Mouse (Mus musculus) lung, postnatal 25 days (tissue): Measurements from ENCODE around the gene Cdk15.

ENCODE experiments used
- DNase-seq: peaks from one replicate; pipeline ENCODE4 v3.0.0; 2022; ENCODE audit warnings: low spot score

Cdk15 gene

GRCm38 (mm10) chr1:59326854-59327395 lies 70.2 kb downstream of the Cdk15 start:
- DNase-seq, result no peak

- DNase-seq, result no peak
Observed at GRCm38 (mm10) chr1:59332737-59333385, 76.2 kb downstream of the Cdk15 start.

GRCm38 (mm10) chr1:59333386-59333759 lies 76.7 kb downstream of the Cdk15 start:
- no peak for DNase-seq

- no peak for DNase-seq
Observed at GRCm38 (mm10) chr1:59333860-59334561, 77.3 kb downstream of the Cdk15 start.

- DNase-seq, result no peak
Observed at GRCm38 (mm10) chr1:59334562-59334890, 77.8 kb downstream of the Cdk15 start.

GRCm38 (mm10) chr1:59336256-59336655 lies 79.5 kb downstream of the Cdk15 start:
- no peak for DNase-seq

GRCm38 (mm10) chr1:59340814-59341588 lies 84.3 kb downstream of the Cdk15 start:
- no peak for DNase-seq

- no peak for DNase-seq
Observed at GRCm38 (mm10) chr1:59341697-59342096, 85.0 kb downstream of the Cdk15 start.

- DNase-seq, result no peak
Observed at GRCm38 (mm10) chr1:59342146-59342545, 85.4 kb downstream of the Cdk15 start.

GRCm38 (mm10) chr1:59352706-59353105 lies 96.0 kb downstream of the Cdk15 start:
- no peak for DNase-seq

- no peak for DNase-seq
Observed at GRCm38 (mm10) chr1:59355440-59355839, 98.7 kb downstream of the Cdk15 start.

GRCm38 (mm10) chr1:59359136-59359535 lies 102.4 kb downstream of the Cdk15 start:
- no peak for DNase-seq

GRCm38 (mm10) chr1:59360834-59361233 lies 104.1 kb downstream of the Cdk15 start:
- DNase-seq, result no peak

- no peak for DNase-seq
Observed at GRCm38 (mm10) chr1:59361460-59361859, 104.8 kb downstream of the Cdk15 start.

- no peak for DNase-seq
Observed at GRCm38 (mm10) chr1:59361966-59362365, 105.3 kb downstream of the Cdk15 start.

GRCm38 (mm10) chr1:59364463-59365040 lies 107.8 kb downstream of the Cdk15 start:
- no peak for DNase-seq

- no peak for DNase-seq
Observed at GRCm38 (mm10) chr1:59367928-59368648, 111.4 kb downstream of the Cdk15 start.

- no peak for DNase-seq
Observed at GRCm38 (mm10) chr1:59368649-59369319, 112.1 kb downstream of the Cdk15 start.

- DNase-seq, result no peak
Observed at GRCm38 (mm10) chr1:59369320-59369685, 112.6 kb downstream of the Cdk15 start.

GRCm38 (mm10) chr1:59370355-59370950 lies 113.7 kb downstream of the Cdk15 start:
- DNase-seq, result no peak

GRCm38 (mm10) chr1:59376021-59376548 lies 119.4 kb downstream of the Cdk15 start:
- DNase-seq, result no peak
